Mouse (Mus musculus) spleen, embryonic (tissue): Measurements from ENCODE around the gene Ltbp1.

ENCODE experiments used
- CTCF ChIA-PET: fragments of 350-600 bp; sonication (Branson Sonifier 250); formaldehyde crosslinking; loops from one replicate; lab custom pipeline; 2022; lab: Charles Lee

Ltbp1 gene

DNA sequence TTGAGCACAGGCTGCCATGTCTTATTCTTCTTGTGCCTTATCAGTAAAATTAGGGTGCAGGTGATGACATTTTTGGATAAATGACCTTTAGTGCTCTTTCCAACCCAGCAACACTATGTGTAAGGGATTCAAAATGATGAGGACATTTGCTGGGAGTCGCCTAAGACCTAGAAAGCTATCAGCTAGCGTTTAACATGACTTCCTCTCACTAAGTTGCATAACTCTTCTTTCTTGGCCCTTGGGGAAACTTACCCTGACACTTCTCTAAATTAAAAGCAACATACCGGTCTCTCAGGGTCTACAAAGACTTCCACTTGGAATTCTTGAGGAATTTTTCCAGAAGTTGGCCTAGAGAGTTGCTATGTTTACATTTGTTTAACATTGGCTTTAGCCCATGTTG lies 348.0 kb downstream of the Ltbp1 start:
- CTCF ChIA-PET = no interaction called here

DNA sequence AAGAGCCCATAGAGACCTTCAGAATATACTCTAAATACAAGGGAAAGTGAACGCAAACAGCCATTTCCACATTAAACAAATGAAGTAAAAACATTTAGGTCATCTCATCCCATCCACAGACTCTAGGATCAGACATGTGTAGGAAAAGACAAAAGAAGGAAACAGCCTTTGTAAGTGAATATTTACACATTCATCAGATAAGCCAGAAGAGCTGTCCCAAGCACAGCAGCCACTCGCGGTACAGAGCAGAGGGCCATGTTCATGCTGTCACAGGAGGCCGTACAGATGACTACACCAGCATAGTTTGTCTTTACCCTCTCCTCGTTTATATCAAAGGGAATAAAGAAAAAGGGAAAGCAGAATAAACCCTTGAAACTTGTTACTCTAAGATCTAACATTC lies 350.1 kb downstream of the Ltbp1 start:
- CTCF ChIA-PET = no interaction called here

DNA sequence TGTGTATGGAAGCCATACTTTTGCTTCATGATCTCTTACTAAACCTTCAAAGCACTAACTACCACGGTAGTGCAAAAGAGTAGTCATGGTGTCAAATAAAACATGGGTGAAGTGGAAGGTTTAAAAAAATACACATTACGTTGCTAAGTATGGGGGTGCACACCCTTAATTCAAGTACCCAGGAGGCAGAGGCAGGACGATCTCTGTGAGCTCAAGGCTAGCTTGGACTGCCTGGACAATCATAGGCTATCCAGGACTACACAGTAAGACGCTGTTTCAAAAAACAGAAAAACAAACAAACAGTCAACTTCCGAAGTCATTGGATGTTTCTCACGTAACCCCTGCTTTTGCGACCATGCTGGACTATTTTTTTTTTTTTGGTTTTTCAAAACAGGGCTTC lies 354.7 kb downstream of the Ltbp1 start:
- CTCF ChIA-PET = no interaction called here

DNA sequence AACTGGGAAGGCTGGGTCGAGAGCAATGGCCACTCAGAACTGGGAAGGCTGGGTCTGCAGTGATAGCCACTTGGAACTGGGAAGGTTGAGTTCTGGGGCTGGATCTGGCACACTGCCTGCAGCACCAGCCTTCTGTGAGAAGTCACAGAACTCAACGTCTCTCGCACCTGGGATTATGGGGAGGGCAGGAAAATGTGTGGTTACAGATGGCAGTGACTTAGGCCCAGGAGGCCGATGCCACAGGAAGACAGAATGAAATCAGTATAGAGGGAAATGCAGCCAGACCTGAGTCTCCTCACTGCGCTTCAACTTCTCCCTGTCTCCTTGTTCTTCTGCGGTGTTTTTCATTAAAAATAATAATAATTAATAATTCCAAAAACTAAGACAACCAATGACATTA lies 361.0 kb downstream of the Ltbp1 start:
- CTCF ChIA-PET = no interaction called here

DNA sequence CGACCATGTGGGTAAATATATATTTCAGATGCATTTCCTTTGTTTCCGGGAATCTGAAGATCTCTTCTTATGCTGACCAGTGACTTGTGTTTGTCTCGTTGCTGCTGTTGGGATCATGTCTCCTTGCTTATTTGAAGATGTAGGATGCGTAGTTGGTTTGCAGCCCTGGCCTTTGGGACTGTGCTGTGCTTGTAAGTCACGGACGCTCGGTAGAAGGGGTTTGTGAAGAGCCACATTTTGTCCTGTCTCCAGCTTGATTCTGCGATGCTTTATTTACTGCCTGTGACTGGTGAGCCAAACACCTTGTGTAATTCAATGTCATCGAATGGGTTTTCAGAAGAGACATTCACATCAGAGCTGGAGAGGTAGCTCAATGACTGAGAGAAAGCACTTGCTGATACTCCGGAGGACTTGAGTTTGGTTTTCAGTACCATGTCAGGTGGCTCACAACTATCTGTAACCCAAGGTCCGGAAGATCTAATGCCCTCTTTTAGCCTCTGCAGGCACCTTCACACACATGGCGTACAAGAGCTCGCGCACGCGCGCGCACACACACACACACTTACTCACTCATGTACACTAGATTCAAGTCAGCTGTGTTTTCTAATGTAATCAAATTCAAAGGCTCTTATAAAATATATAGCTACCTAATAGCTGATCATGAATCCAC lies 362.3 kb downstream of the Ltbp1 start:
- CTCF ChIA-PET = no interaction called here

DNA sequence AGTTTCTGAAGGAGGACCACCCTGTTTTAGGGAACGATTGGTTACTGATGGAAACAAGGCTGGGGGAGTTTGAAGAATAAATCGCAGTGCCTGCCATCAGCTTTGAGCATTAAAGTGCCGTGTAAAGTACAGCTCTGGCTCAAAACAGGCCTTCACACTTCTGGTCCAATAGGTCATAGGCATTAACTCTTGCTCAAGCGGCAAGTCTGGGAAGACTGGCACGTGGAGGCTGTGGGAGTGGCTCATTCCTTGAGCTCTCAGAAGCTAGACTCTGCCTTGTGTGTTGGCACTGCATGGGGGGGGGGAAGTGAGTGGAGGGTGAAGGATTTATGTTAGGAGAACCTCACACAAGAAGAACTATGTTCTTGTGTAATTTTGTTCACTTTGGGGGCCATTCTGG lies 363.2 kb downstream of the Ltbp1 start:
- CTCF ChIA-PET = no interaction called here

DNA sequence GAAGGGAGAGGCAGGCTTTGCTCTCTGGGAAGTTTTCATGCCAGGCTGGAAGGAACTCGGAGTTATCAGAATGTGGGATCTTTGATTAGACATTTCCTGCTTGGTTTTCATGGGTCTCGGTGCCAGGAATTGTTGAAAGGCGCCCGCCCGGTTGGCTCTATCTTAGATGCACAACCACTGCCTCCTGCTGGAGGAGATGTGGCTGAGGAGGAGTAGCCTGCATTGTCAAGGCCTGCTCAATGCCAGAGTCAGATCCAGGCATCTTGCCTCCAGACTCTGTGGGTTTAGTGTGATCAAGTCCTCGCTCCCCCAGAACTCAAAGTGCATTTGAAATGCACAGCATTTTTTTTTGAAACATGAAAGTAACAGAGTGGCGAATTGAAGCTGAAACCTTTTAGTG lies 364.0 kb downstream of the Ltbp1 start:
- CTCF ChIA-PET = interaction anchor here (0.6 to 0.8 kb wide), 2 partner anchors 91 to 167 kb away, joined by 3 to 7 read pairs; no protein-coding TSS in a partner anchor

DNA sequence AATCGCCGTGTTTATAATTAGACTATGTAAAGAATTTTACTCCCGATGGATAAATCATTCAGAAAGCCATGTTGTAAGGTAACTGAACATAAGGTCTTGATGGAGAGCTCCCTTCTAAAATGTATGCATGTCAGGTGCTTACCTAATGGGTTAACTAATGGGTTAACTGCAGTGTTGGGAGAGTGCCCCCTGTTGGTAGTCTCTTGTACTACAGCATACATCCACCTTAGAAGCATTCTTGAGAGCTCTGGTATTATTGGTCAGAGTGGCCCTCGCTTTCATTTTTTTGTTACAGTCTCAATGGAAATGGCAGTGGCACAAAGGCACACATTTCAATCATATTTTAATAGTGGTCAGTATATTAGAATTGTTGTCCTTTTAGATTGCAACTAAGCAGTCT lies 364.8 kb downstream of the Ltbp1 start:
- CTCF ChIA-PET = interaction anchor here (0.6 to 0.8 kb wide), 2 partner anchors 90 to 166 kb away, joined by 3 to 7 read pairs; no protein-coding TSS in a partner anchor

DNA sequence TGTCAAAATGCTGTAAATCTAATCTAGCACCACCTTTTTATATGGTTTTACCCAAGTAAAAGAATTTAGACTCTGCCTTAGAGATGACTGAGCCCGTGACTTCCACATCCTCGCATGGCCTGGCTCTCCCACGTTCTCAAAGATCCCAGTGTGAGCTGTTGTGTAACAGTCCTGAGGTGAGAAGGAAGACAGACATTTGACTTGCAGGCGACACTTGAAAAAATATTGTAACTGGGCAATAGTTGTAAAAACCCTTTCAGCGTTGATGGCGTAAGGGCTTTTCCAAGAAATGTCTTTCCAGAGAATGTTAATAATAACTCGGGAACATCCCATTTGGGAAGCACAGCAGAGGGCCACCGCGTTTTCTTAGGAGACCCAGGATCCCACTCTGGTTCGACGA lies 366.3 kb downstream of the Ltbp1 start:
- CTCF ChIA-PET = no interaction called here

DNA sequence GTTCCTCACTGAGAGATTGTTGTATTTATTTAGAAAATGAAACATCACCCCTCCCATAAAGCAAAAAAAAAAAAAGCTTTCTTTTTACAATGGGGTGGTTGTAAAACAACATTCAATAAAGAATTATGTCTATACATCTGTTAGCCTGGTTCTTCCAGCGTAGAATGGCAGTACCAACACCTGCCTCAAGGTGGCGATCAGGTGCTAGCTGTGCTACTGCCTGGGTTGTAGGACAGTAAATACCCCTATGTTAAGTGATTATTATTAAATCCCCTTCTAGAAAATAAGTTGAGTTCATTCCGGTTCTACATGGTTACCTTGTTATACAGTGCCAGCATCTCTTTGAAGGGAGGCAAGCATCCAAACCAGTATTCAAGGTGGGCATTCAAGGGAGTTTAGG lies 367.0 kb downstream of the Ltbp1 start:
- CTCF ChIA-PET = interaction anchor here (0.6 kb wide), 1 partner anchor 1039 kb away, joined by 3 read pairs; no protein-coding TSS in a partner anchor

DNA sequence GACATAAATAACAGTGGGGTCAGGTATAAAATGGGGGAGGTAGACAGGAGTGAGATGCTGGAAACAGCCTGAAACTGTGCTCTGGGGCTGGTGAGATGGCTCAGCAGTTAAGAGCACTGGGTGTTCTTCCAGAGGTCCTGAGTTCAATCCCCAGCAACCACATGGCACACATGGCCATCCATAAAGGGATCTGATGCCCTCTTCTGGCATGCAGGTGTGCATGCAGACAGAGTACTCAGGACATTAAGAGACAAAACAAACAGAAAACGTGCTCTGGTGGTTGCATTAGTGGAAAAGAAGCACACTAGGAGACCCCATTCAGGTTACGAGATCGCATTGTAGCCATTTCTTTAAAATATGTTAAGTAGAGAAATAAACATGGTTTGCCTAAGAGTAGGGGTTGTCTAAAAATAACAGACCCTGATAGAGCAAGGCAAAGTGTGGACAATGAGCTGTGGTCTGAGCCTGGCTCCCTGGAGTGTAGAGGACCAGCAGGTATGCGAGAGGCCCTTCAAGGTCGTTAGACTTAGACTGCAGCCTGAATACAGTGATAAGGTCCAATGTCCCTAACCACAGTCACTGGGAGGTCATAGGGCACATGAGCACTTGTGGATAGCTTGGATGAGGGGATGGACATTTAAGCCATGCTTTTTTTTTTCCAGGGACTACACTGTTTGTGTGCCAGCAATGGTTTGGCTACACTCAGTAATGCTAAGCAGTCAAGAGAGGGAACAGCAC lies 369.1 kb downstream of the Ltbp1 start:
- CTCF ChIA-PET = no interaction called here

DNA sequence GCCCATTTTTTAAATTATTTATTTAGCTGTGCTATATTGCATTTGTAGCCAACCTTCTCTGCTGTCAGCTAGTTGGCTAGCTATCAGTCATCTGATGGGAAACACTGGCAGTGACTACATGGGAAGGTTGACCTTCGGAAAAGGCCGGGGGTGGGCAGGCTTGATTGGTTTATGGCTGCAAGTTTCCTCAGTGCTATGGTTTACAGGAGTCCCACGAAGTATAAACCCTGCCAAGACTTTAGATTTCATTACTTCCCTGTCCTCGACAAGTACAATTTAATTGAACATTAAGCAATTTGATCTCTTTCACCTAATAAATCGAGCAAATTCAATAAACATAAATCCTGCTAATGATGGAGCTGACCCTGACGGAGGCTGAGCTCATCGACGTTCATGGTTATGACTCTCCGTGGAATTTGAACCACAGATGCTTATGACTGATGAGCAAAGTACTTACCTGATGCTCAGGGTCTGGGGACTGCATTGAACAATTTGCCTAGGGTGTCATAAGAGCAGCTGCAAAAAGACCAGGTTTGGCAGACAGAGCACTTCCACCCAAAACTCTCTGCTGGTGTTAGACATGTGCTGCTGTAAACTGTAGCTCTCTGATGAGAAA lies 373.0 kb downstream of the Ltbp1 start:
- CTCF ChIA-PET = no interaction called here

DNA sequence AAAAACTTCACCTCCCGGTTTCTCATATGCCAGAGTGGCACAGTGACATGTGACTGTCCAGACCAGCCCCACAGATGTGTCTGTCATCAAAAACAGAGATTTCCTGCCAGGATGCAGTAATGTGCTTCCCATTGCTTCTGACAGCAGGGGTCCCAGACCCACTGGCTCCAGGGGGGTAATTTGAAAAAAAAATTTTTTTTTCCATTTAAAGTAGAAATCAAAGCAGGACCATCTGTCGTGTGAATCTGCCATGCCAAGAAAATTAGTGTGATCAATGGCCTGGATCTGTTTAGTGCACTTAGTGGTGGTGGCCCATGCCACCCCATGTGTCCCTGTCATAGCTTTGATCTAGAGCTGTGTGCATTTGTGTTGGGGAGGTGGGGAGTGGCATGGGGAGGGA lies 374.8 kb downstream of the Ltbp1 start:
- CTCF ChIA-PET = no interaction called here

DNA sequence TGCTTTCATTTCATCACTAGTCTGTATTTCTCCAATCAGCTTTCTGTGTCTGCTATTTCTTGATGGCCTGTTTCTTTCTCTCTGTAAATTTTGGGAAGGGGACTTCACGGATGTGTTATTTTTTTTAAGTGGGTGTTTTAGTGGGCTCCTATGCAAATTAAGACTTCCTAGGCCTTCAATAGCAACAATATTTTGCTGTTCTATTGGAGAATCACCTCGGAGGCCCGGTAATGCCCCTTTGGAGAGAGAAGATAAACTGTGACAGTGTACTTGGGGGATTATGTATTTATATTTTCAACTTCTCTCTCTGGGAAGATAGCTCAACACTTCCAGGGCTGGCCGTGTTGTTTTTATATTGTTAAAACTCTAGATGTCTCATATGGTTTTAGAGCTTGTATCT lies 383.0 kb downstream of the Ltbp1 start:
- CTCF ChIA-PET = interaction anchor here (0.7 kb wide), 1 partner anchor 8 kb away, joined by 3 read pairs; no protein-coding TSS in a partner anchor

DNA sequence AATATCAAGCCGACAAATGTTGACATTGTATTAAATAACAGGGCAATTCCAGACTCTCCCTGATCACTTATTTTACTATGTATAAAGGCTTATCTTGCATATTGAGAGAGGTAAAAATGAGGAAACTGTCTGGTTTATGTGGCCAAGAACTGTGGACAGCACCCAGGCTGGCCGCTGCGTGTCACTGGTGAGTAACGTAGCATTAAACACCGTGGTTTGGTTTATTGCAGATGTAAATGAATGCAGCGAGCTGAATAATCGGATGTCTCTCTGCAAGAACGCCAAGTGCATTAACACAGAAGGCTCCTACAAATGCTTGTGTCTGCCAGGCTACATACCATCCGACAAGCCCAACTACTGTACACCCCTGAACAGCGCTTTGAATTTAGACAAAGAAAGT lies 384.8 kb downstream of the Ltbp1 start:
- CTCF ChIA-PET = no interaction called here

DNA sequence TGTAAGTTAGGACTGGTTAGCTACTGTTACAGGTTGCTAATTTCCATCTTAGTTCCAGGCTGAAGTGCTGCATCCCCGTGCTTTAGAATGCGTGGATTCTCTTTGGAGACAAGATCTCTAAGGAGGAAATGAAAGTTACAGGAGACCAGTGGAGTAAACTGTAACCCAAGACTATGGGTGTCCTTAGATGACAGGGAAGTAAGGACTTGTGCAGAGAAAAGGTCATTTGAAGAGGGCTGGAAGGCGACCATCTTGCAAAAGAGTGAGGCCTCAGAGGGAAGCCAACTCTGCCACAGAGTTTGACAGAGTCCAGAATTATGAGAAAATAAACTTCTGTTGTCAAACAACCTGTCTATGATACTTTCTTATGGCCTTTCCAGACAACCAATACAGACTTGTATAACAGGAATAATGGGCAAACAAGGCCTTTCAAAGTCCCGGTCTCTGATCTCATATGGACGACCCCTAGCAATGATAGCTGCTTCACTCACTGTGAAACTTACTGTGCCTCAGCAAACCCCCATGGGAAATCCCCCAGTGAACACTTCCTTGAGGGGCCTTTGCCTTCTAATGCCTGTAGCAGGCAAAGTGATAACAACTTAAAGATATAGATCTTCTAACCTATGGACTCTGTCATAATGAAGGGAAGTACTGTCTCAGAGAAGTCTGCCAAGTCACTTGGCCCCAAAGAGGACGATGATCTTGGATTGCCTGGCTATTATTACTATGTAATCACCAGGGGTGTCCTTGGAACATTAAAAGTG lies 386.2 kb downstream of the Ltbp1 start:
- CTCF ChIA-PET = no interaction called here

DNA sequence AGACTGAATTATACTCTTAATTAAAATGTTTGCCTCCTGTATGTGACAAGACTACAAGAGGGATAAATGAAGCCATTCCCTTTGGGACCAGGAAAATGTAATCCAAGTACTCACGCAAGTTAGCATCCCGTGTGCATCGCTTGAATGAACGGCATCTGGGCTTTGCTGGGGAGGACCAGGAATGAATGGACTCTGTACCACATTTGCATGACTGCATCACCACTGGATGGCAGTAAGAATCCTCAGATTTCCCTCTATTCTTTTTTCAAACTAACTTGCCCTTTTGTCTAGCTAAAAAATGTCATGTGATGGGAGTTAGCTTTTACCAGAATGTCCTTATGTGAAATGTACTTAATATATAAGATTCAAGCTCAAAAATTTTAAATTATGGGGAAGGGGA lies 401.0 kb downstream of the Ltbp1 start:
- CTCF ChIA-PET = no interaction called here

DNA sequence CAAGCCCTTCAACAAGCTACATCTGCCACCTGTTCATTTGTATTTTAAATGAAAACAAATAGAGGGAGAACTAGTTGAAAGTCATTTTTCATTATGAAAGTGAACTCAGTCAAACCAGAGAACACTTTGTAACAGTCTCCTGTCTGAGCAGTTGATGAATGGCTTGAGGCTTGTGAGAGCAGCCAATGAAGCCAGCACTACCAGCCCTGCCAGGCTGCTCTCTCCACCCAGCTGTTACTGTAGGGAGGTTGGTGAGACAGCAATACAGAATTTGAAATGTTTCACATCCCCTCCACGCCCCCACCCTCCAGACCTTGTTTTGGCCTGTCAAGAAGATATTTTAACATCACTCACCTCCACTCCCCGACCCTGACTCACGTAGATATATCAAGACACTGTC lies 411.5 kb downstream of the Ltbp1 start:
- CTCF ChIA-PET = no interaction called here

DNA sequence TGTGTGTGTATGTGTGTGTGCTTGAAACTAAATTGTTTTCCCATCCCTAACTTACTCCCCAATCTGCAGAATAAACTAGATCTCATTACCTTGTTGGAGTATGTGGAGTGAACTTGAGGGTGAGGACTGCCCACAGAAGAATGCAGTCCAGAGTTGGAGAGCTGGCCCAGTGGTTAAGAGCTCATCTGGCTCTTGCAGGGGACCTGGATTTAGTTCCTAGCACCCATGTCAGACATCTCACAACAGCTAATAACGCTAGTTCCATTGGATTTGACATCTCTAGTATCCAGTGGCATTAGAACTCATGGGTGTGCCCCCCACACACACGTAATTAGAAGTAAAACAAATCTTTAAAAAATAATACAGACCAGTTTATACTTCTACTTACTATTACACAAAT lies 428.8 kb downstream of the Ltbp1 start:
- CTCF ChIA-PET = interaction anchor here (0.7 kb wide), 1 partner anchor 57 kb away, joined by 6 read pairs; no protein-coding TSS in a partner anchor

DNA sequence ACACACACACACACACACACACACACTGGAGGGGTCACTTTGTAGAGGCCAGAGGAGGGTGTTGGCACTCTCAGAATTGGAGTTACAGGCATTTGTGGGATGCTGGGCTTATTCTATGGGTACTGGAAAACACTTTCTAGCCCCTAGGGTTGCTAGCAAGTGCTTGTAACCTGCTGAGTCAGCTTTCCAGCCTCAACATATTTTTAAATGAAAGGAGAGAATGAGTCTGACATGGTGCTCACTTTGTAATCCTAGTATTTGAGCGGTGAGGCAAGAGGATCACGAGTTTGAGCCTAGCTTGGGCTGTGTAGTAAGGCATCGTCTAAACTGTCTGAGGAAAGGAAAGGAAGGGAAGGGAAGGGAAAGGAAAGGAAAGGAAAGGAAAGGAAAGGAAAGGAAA lies 429.5 kb downstream of the Ltbp1 start:
- CTCF ChIA-PET = interaction anchor here (0.7 to 0.8 kb wide), 3 partner anchors 17 to 127 kb away, joined by 6 to 10 read pairs (median 6); no protein-coding TSS in a partner anchor

DNA sequence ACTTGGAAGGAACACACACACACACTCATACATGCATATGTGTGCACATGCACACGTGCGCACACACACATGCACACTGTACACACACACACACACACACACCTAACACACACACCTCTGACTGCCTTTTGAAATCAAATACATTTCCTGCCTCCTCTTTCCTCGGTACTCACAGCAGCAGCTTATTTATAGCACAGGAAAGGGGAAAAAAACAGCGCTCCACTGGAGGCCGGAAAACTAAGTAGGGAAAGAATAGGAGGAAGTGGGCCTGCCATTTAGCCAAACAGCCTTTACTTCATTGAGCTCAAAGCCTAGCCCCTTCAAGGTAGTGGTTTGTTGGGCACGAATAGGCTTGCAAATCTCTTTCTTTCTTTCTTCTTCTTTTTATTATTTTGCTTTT lies 430.2 kb downstream of the Ltbp1 start, which contains the start of gene Rasgrp3:
Gene Rasgrp3 (plus strand): TSS at position 298 of the 400 bp plus-strand sequence.
- CTCF ChIA-PET = interaction anchor here (1.6 kb wide), 1 partner anchor 32 kb away, joined by 3 read pairs; no protein-coding TSS in a partner anchor
